Mouse (Mus musculus) urinary bladder, adult 2 months (tissue): Measurements from ENCODE around the gene Hoxb3. TPM values are rescaled to one million over a fixed set of nuclear protein-coding genes. Genes with fewer than 3 reads are reported as not detected.

Experiments used
- DNase-seq: peaks from one replicate; pipeline ENCODE4 v3.0.0; 2022; ENCODE audit warnings: low spot score
- polyA plus RNA-seq: library from polyadenylated mRNA; depleted of rRNA; stranded (reverse); fragments of >200 nt; gene quantifications from 2 replicates; pipeline ENCODE4 v1.2.3, GENCODE M21; 2012

The Hoxb3 gene
- polyA plus RNA-seq, 1 experiment, result 11.4 TPM

DNA sequence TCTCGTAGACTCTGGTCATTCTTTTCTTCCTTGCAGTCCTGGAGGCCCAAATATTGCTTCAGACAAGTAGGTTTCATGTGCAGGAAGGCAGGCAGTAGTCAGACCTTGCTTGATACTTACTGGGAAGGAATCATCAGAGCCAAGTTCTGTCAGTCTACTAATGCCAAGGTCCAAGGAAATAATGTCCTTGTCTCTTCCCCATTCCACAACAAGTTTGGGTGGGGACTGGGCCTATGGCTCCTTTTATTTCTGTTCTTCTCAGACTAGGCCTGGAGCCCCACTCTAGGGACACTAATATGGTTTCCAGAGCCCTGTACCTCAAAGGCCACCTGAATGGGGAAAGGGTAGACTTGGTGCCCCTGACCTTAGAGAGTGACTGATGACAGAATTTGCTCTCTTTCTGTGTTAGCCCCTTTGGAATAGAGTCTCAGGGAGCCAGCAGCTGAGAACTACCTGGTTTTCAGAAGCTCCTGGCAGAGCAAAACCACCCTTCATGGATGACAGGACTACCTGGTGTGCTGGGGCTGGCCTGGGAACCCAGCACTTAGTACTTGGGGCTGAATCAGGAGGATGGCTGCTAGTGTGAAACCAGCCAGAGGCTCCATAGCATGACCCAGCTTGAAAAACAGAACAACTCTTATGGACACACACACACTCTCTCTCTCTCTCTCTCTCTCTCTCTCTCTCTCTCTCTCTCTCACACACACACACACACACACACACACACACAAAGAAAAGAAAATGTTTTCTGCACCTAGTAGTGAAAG is 34.5 kb upstream of the Hoxb3 start:
- DNase-seq, result no peak

DNA sequence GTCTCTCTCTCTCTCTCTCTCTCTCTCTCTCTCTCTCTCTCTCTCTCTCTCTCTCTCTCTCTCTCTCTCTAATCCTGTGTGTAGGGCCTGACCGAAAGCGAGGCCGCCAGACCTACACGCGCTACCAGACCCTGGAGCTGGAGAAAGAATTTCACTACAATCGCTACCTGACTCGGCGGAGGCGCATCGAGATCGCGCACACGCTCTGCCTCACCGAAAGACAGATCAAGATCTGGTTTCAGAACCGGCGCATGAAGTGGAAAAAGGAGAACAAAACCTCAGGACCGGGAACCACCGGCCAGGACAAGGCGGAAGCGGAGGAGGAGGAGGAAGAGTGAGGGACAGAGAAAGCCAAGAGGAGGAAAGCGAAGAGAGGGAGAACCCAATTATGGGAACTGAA is 33.8 kb upstream of the Hoxb3 start:
- DNase-seq, result no peak

DNA sequence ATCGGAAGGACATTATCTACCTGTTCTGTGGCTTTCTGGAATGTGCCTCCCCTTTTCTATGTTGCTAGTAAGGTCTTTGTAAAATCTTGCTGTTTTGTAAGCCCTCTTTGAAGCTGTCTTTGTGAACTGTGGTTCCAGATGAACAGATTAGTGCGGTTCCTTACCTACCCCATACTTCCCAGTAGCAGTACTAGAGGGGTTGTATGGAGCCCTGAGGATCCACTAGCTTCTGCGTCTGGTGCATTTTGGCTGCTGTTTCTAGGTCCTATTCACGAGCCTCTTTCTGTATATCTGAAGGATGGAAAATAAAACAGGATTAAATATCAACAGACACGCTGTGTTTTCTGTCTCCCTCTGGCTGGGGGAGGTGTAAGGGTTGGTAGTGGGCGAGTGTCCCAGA is 33.3 kb upstream of the Hoxb3 start:
- no peak for DNase-seq

DNA sequence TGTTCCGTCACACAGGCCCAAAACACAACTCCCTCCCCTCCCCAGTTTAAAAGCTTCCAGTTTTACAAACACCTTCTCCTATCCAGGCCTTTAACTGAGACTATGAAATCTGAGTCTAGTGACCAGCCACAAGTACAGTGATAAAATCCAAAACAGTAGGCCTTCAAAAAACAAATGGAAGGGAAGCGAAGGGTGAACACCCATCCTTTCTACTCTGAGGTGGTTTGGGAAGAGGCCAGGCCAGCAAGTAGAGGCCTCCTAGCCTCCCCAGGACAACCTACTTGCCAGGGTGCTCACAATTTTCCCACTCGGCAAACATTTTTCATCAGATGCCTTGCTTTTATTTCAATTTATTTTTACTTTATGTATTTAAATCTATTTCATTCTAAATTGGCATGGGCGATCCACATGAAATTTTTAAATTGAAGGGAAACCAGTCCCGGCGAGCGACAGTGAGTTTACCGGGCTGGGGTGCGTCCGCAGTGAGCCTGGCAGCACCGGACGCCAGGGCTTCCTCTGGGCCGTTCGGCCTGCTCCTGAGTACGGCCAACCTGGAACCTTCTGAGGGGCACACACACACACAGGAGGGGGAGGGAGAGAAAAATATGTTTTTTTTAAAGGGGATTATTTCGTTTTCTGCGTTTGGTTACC is 32.3 kb upstream of the Hoxb3 start:
- DNase-seq, result no peak

DNA sequence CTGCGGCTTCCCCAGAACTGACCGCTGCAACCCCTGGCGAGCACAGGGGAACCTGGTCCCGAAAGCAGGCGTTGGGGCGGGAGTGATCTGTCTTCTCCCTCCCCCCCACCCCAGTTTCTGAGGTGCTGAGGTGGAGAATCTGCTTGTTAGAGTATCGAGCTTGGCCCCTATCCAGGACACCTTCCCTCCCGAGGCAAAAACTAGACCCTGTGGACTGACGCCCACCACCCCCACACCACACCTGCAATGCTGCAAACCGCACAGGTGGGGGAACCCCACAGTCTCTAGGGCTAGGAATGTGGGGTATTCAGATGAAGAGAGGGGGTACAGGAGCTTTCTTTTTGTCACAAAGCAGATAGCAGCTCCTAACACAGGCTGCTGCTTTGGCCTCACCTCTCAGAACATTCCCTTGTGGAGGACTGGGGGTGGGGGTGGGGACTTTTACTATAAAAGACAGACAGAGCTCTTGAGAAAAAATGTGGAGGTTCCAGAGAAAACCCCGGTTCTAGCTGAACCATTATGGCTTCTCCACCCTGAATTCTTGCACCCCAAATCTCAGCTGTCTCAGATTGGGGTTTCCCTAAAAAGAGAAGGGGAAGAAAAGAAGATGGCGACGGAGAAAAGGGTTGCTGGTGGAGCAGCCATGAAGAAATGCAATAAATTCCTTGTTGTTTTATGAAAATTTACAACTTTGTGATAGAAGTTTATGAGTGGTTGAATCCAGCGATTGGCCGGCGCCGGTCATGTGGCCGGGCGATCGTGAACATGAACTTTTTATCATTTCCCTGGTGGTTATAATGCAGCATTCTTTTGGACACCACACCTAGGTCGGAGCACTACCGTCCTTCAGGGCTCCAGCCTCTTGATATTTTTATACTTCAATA is 31.2 kb upstream of the Hoxb3 start, which contains the start of gene Hoxb6:
Gene Hoxb6 (plus strand): TSS at position 796 of the 884 bp plus-strand sequence.
- DNase-seq, result no peak

DNA sequence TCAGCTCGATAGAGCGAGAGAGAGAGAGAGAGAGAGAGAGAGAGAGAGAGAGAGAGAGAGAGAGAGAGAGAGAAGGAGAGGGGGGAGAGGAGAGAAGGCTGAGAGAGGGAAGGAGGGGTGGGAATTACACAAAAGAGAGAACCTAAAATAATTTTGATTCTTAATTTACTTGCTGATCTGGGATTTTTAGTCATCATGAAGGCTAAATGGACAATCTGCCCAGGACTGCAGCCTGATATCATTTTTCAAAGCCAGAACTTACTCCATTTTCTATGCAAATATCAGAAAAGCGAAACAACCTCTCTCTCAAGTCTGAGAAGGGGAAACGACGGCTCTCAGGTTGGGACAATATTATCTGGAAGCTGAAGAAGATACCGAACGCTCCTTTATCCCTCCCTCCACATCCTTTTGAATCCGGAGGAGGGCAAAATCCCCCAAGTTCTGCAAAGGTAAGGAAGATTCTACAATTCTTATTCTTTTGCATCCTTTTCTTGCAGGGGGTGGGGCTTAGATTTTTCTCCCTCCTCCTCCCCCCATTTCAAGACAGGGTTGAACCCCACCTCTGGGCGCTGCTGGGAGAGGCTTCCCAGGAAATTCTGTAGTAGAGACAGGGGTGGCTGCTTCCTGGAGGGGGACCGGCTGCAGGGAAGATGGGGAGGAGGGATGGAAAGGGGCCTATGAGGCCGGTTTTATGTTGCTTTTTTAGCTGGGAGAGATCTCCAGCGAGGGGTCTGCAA is 30.4 kb upstream of the Hoxb3 start:
- no peak for DNase-seq

DNA sequence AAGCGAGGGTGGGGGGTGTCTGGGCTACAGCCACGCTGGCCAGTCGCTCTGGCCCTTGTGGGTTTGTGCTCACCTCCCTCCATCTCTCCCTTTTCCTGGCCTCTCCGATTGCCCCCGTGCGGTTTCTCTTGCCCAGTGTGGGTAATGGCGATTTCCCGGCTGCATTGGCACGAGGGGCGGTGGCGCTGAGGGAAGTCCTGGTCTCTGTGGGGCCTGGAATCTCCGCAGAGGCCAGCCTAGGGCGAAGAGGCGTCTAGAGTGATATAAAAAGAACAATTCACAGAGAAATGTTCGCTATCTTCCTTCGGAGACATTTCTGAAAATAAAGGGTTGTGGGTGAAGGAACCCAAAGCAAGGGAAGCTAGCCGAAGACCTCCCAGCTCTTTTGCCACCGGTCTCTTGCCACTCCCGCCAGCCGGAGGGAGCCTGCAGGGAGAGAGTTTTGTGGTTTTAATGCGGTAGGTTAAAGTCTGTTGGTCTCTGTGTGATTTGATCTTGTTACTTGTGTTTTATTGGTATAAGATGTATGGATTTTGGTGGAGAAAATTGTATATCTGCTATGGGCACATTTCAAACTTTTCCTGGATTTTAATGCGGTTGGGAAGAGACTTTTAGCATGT is 29.7 kb upstream of the Hoxb3 start:
- DNase-seq, result no peak

DNA sequence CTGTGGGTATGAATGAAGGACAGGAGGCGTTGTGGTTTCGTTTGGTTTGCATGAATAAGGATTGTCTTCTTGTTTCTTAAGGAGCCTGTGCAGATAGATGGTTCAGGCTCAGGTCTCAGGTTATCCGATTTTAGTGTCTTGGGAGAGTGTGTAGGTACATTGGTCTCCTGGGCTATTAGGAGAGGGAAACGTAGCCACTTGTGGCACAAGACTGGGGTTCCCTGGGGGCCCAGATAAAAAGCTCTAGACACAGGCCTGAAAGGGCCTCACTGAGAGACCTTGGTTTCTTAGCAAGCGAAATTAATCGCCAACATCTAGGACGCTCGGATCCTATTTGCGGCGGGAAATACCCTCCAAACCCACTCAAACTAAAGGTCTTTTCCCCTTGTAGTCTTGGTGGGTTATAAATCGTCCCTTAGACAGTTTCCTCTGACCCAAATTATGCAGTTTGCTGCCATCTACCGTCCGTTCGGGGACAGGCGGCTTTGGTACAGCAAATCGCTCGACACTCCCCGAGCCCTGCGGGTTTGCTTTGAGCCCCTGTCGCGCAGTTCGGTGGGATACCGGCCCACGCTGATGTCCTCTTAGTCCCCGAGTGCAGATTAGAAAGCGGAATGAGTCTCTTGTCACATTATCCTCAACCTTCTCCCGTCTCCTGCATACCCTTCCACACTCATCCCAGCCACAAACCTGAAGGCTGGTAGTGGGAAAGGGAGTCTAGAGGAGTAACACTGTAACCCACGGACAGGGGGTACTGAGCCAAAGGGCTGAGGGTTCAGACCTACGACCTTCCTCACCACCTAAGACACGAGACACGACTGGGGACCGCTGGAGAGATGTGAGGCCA is 28.7 kb upstream of the Hoxb3 start:
- DNase-seq, result no peak

DNA sequence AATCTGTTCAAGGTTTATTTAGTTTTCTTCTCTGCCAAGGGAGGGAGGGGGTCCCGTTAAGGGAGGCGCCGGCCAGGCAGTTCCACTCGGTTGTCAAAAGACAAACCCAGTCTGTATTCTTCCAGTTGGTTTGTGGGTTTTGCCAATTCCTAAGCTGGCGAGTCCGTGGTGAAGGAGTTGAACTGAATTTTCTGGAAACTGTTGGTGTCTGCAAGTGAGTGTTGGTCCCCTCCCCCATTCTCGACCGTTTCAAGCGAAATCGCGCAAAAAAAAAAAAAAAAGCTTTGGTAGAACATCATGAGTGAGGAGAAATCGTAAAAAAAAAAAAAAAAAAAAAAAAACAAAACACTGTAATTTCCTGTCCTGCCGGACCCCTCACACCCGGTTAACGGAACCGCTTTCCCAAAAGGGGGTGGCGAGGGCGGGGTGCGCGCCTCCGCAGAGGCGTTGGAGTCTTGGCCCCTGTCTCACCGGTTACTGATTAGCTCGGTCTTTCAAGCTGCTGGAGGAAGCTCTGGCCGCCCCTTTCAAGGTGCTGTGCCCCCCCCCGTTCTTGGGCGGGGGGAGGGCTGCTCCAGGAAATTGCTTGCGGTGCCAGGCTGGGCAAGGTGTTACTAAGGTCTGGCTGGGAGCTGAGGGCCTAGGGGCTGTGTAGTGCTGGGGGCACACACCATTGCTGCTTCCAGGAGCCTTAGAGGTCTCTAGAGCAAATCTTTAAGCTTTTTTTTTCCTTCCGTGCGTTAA is 27.9 kb upstream of the Hoxb3 start:
- DNase-seq, result no peak

DNA sequence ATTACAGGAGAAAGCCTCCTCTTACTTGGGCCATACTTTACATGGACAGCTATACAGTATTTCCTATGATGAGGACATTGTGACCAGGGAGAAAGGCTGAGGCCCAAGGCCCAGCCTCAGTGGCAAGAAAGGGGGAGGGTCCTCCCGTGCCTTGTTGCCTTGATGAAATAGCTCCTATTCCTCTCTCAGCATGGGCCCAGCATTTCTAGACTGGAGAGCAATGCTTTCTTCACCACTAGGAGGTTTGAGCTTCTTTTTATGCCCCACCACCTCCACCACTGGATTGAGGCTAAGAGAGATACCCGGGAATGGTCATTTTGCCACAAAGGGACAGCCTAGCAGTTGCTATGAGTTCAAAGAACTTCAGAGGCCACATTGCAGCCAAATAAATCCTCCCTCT is 26.1 kb upstream of the Hoxb3 start:
- DNase-seq, result no peak

DNA sequence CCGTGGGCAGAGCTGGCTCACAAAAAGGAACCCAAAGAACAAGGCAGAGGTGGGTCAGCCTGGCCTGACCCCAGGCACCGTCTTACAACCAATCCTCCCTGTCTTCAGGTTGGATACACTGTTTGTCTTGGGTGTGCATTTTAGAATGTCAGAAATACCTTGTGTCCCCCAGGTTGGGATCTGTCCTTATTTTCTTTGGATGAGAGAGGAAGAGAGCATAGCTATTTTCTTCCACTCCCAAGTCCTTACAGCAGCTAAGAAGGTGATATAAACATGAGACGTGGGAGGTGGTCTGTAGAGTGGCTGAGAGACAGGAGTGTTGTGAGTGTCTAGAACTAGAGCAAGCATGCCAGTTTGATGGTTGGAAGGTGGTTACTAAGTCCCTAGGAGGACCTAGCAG is 25.7 kb upstream of the Hoxb3 start:
- DNase-seq, result no peak

DNA sequence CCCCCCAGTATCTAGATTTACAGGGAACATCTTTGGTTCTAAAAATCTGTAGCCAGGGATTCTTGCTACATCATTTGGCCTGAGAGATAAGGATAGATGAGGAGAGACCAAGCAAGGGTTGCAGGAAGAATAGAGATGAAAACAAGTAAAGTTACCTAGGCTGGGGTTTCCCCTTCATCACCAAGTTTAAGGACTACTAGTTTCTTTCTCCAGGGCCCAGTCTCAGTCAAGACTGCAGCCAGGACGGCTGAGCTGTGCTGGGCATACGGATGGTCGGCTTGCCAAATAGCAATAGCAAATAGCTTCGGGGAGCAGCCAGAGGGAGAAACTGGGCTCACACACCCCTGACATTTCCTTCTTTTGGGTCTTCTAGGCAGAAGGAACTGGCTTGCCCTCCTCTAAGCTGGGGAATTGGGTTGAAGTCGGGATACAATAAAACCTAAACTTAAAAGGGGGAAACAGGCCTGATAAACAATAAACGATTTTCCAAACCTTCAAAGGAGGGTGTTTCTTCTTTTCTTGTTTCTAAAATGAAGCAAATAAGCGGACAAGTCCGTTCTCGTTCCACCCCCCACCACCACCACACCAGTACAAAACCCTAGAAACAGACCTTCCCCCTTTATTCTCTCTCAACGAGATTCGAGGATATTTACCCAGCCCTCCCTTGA is 25.0 kb upstream of the Hoxb3 start:
- no peak for DNase-seq

DNA sequence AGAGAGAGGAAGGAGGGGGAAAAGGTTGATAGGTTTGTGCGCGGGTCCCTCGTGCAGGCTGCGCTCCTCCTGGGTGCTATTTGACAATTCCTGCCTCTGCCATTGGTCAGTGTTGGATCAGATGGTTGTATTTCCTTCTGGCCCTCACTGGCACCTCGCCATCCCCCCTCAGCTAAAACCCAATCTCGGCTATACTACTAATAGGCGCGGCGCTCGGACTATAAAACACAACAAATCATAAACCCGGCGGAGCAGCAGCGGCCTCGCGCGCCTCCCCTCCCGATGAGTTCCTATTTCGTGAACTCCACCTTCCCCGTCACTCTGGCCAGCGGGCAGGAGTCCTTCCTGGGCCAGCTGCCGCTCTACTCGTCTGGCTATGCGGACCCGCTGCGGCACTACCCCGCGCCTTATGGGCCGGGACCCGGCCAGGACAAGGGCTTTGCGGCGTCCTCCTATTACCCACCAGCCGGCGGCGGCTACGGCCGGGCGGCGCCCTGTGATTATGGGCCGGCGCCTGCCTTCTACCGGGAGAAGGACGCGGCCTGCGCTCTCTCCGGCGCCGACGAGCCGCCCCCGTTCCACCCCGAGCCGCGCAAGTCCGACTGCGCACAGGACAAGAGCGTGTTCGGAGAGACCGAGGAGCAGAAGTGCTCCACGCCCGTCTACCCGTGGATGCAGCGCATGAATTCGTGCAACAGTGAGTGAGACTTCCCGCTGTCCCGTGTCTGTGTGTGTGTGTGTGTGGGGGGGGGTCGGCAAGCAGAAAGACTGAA is 24.0 kb upstream of the Hoxb3 start:
- DNase-seq, result peak; percentile 61

DNA sequence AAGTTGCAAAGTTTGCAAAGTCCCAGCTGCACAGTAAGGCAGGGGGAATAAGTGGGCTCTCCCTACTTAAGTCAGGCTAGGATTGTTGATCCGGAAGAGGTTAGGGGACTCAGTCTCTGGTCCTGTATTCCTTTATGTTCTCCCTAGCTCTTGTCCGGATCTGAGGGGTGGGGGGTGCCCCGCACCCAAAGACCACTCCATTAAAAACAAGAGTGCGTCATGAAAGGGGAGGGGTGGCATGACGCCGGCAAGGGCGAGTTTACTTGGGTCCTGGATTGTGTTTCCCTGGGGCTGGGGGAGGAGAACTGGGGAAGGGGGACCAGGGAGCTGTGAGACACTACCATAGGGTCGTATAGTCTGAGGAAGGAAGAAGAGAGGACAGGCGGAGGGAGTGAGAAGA is 23.3 kb upstream of the Hoxb3 start:
- DNase-seq, result no peak

DNA sequence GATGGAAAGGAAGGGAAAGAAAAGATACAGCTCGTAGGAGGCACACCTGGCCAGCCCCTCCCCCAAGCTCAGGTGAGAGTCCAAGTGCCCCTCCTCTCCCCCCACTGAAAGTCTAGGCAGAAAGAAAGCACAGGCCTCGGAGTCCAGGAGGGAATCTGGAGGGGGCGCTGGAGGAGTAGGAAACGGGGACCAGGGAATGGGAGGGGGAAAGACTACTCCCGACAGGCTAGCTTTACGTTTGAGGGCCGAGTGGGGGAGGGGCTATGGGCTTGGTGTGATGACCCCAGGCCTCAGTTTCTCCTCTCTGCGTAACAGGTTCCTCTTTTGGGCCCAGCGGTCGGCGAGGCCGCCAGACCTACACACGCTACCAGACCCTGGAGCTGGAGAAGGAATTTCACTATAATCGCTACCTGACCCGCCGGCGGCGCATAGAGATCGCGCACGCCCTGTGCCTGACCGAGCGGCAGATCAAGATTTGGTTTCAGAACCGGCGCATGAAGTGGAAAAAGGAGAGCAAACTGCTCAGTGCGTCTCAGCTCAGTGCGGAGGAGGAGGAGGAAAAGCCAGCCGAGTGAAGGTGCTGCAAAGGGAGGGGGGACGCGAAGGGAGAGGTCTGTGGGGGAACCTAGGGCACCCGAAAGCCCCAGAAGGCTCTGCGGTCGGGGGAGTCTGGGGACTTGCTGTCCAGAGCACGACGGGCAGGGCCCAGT is 22.6 kb upstream of the Hoxb3 start:
- DNase-seq, result no peak

DNA sequence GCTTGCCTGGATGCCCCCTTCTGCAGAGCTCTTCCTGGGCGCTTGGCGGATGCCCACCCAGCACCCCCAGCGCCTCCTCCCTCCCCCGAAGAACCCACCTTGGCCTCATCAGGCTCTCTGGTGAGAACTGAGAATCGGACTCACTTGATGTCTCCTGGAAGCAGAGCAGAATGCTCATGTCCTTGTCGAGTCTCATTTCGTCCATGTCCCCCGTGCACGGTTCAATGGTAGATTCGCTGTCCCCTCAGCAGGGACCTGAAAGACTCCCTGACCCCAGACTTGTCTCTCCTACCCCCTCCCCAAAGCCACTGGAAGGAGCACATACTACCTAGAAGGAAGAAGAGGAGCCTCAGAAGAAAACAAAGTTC is 22.1 kb upstream of the Hoxb3 start:
- DNase-seq, result no peak

DNA sequence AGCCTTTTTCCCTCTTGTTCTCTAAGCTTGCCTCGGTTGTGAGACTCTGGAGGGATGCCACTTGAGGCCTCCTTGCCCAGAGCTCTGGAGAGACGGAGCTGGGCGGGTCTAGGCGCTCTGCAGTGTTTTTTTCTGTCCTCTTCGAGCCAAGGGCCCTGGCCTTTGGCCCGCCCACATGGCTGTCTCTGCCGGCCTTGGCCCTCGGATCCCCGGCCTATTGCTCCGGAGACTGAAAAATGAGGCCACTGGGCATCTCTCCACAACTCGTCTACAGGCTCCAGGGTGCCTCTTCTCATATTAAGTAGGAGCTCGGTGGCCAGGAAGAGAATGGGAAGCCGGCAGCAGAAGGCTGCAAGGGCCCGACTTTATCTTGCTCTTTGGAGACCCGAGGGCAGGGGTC is 21.3 kb upstream of the Hoxb3 start:
- no peak for DNase-seq
